In the genomic region with DNA sequence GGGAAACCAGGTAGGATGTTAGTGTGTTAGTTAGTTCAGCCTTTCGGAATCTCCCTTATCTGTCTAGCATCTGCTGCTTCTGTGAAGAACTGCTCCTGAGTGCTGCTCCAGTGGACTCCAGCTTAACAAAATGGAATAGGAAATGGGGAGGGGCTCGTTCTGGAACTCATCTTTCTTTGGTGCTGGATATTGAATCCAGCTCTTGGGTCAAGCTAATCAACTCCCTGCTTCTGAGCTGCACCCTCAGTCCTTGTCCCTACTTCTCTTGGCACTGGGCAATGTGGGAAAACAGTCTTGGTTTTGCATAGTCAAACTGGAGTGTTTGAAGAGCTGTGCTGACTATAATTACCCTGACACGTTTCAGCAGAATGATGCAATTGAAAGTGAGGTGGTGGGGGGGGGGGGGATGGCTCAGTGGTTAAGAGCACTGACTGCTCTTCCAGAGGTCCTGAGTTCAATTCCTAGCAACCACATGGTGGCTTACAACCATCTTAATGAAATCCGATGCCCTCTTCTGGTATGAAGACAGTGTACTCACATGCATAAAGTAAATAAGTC, we compare ENCODE assay signal across 29 mouse cellular contexts. TPM values are rescaled to one million over a fixed set of nuclear protein-coding genes. Genes with fewer than 3 reads are reported as not detected.
DNase-seq lines count a peak whose midpoint lies in the region; ATAC-seq and TF ChIP-seq lines count a peak whose summit lies in the region.
"Had no signal": no experiment of that assay in that cellular context is flagged by ENCODE, and none has a peak within 500 bp of the region (broad histone marks: within the 10 kb centered on the region; RNA-seq: fewer than 3 reads in every experiment).

No protein-coding gene starts in this region.

- no peak overlapping the region for H3K27ac ChIP-seq in heart, embryonic 15.5 days
- H3K27ac ChIP-seq in heart, embryonic 12.5 days (ENCODE audit: poor library complexity, severe bottlenecking), result no peak overlapping the region
- H3K27ac ChIP-seq in layer of hippocampus, adult 2 months, result 0 out of 2 replicates have a peak overlapping the region, but pooled peaks have one; percentile 3
- H3K27ac ChIP-seq: embryonic facial prominence, embryonic 10.5 days; embryonic facial prominence, embryonic 15.5 days; forebrain, embryonic 12.5 days; heart, embryonic 10.5 days; hindbrain, embryonic 14.5 days; kidney, embryonic 15.5 days; limb, embryonic 13.5 days; neural tube, embryonic 15.5 days; stomach, embryonic 15.5 days had no signal

- DNase-seq in layer of hippocampus, adult 2 months (ENCODE audit: low spot score in 2 of 2), result no peak
- no peak for DNase-seq in layer of hippocampus, adult 9-11 months
- peak; percentile 4 for DNase-seq in CD4-positive helper T cell, adult 2 months (ENCODE audit: low read depth, low spot score)
- no peak for DNase-seq in frontal cortex, adult 2 months (ENCODE audit: extremely low spot score in 1 of 2, low spot score in 1 of 2)
- no peak for DNase-seq in urinary bladder, postnatal 25 days (ENCODE audit: low spot score)
- DNase-seq: adrenal gland, adult 8-10 months; cerebellum, adult 8-10 months; cerebellum, postnatal 25 days; forebrain, postnatal 0 days; gastrocnemius, postnatal 25 days; kidney, adult 11 months; lung, postnatal 10 days; midbrain, embryonic 14.5 days; retina, postnatal 1 day; right cerebral cortex, postnatal 25 days had no signal

- no peak overlapping the region for H3K9ac ChIP-seq in heart, embryonic 15.5 days
- no peak overlapping the region for H3K9ac ChIP-seq in heart, embryonic 12.5 days
- H3K9ac ChIP-seq: embryonic facial prominence, embryonic 15.5 days; forebrain, embryonic 12.5 days; forebrain, postnatal 0 days; hindbrain, embryonic 14.5 days; kidney, embryonic 15.5 days; limb, embryonic 13.5 days; neural tube, embryonic 15.5 days; stomach, embryonic 15.5 days had no signal

- no peak for ATAC-seq in heart, embryonic 15.5 days (replicated peaks; ENCODE audit: insufficient number of reproducible peaks, insufficient read depth, low FRiP score, low read depth)
- no peak for ATAC-seq in heart, embryonic 12.5 days (ENCODE audit: insufficient number of reproducible peaks, low FRiP score)
- ATAC-seq: forebrain, postnatal 0 days had no signal

- H3K4me1 ChIP-seq in heart, embryonic 15.5 days (replicated peaks), result peaks cover 48% of the 10 kb centered on the region
- peaks cover 63% of the 10 kb centered on the region for H3K4me1 ChIP-seq in heart, embryonic 12.5 days (replicated peaks)
- H3K4me1 ChIP-seq in E14TG2a.4 (replicated peaks; ENCODE audit: low read depth, low read length), result peaks cover 89% of the 10 kb centered on the region
- H3K4me1 ChIP-seq: stomach, embryonic 15.5 days had no signal

- no peaks in the 10 kb centered on the region for H3K27me3 ChIP-seq in heart, embryonic 15.5 days
- H3K27me3 ChIP-seq in heart, embryonic 12.5 days (replicated peaks), result no peaks in the 10 kb centered on the region
- no peaks in the 10 kb centered on the region for H3K27me3 ChIP-seq in E14TG2a.4 (ENCODE audit: insufficient read depth, low read length)
- H3K27me3 ChIP-seq: embryonic facial prominence, embryonic 15.5 days; forebrain, embryonic 12.5 days; kidney, embryonic 15.5 days; limb, embryonic 13.5 days; neural tube, embryonic 15.5 days; stomach, embryonic 15.5 days had no signal

- WGBS in heart, embryonic 15.5 days, result 68% methylated on average over 4 of the region's 4 CpGs
- WGBS in heart, embryonic 12.5 days, result 71% methylated on average over 4 of the region's 4 CpGs

- TF ChIP-seq CTCF in layer of hippocampus, adult 2 months (conservative IDR thresholded peaks at IDR 0.05), result no peak
- no peak for TF ChIP-seq CTCF in E14TG2a.4 (conservative IDR thresholded peaks at IDR 0.05; ENCODE audit: low read length)

- H3K36me3 ChIP-seq in heart, embryonic 15.5 days, result no peaks in the 10 kb centered on the region
- H3K36me3 ChIP-seq in heart, embryonic 12.5 days, result no peaks in the 10 kb centered on the region
- peaks cover 31% of the 10 kb centered on the region for H3K36me3 ChIP-seq in E14TG2a.4 (ENCODE audit: insufficient read depth, low read length)
- H3K36me3 ChIP-seq: embryonic facial prominence, embryonic 15.5 days; kidney, embryonic 15.5 days; neural tube, embryonic 15.5 days; stomach, embryonic 15.5 days had no signal

- H3K4me3 ChIP-seq in heart, embryonic 15.5 days, result peak overlapping the region; percentile 12; the same call in 1 of the 2 replicates
- no peak overlapping the region for H3K4me3 ChIP-seq in heart, embryonic 12.5 days
- H3K4me3 ChIP-seq in layer of hippocampus, adult 2 months, result no peak overlapping the region
- peak overlapping the region; percentile 44 for H3K4me3 ChIP-seq in E14TG2a.4 (replicated peaks; ENCODE audit: low read length)
- H3K4me3 ChIP-seq: embryonic facial prominence, embryonic 10.5 days; embryonic facial prominence, embryonic 15.5 days; forebrain, embryonic 12.5 days; heart, embryonic 10.5 days; kidney, embryonic 15.5 days; limb, embryonic 13.5 days; neural tube, embryonic 15.5 days; stomach, embryonic 15.5 days had no signal

- H3K4me2 ChIP-seq in heart, embryonic 15.5 days, result peak overlapping the region; percentile 30
- no peak overlapping the region for H3K4me2 ChIP-seq in heart, embryonic 12.5 days
- H3K4me2 ChIP-seq: embryonic facial prominence, embryonic 15.5 days; forebrain, embryonic 12.5 days; hindbrain, embryonic 14.5 days; kidney, embryonic 15.5 days; limb, embryonic 13.5 days; liver, embryonic 11.5 days; neural tube, embryonic 15.5 days; stomach, embryonic 15.5 days had no signal

- no peaks in the 10 kb centered on the region for H3K9me3 ChIP-seq in heart, embryonic 15.5 days (replicated peaks)
- no peaks in the 10 kb centered on the region for H3K9me3 ChIP-seq in heart, embryonic 12.5 days (replicated peaks)
- no peaks in the 10 kb centered on the region for H3K9me3 ChIP-seq in E14TG2a.4 (ENCODE audit: low read length)
- H3K9me3 ChIP-seq: embryonic facial prominence, embryonic 10.5 days; embryonic facial prominence, embryonic 15.5 days; forebrain, embryonic 12.5 days; G1E; heart, embryonic 10.5 days; kidney, embryonic 15.5 days; limb, embryonic 13.5 days; neural tube, embryonic 15.5 days; stomach, embryonic 15.5 days had no signal

RNA-seq across cellular contexts. Expression of a gene that starts 25.6 kb away (rescaled TPM):
- 11.6 and 15.5 TPM in 2 replicates for polyA plus RNA-seq in heart, embryonic 15.5 days (2015; fragmentation: Nextera tagmentation; extraction: Ambion mirVana)
- polyA plus RNA-seq in heart, embryonic 12.5 days (2016; fragmentation: Nextera tagmentation; extraction: Ambion mirVana), result 13.2 and 14.5 TPM in 2 replicates
- 10 to 100 TPM; 91.3 to 94.9 TPM for total RNA-seq in layer of hippocampus, adult 2 months (2021)
- polyA plus RNA-seq in frontal cortex, adult 2 months (2012; rRNA removed), result 74.6 and 80.1 TPM in 2 replicates

Comparison
In these comparisons a context has a peak if more than half of its experiments do, and no peak if none do; other contexts are left out.
1. H3K4me3 ChIP-seq: peak in heart, embryonic 15.5 days (single experiment) and E14TG2a.4 (single experiment); none in heart, embryonic 12.5 days (single experiment) and layer of hippocampus, adult 2 months (single experiment).